Mouse (Mus musculus): ENCODE measurements around the gene Glb1l. TPM values are rescaled to one million over a fixed set of nuclear protein-coding genes. Genes with fewer than 3 reads are reported as not detected.

The Glb1l gene
- 6.6 and 10.7 TPM in 2 replicates for polyA plus RNA-seq (2015; fragmentation: Nextera tagmentation; extraction: Ambion mirVana)

GRCm38 (mm10) chr1:75210136-75211087, at the start of gene Glb1l, which contains the start of gene Stk16:
Gene Glb1l (minus strand): TSS chr1:75210813.
Gene Stk16 (plus strand): TSS chr1:75210838.

GRCm38 (mm10) chr1:75236117-75237050, 25.8 kb upstream of the Glb1l start, which contains the start of gene Dnajb2:
Gene Dnajb2 (plus strand): TSS chr1:75236406.

GRCm38 (mm10) chr1:75231664-75232152, 21.1 kb upstream of the Glb1l start, which contains the start of gene A630095N17Rik:
Gene A630095N17Rik (minus strand): TSS chr1:75232102.

GRCm38 (mm10) chr1:75219531-75219930, 8.9 kb upstream of the Glb1l start, which contains the start of gene Tuba4a:
Gene Tuba4a (minus strand): TSS chr1:75219865.

GRCm38 (mm10) chr1:75191622-75192402, 18.8 kb downstream of the Glb1l start, which contains the start of the genes Ankzf1 and Atg9a:
Gene Ankzf1 (plus strand): TSS chr1:75192151.
Gene Atg9a (minus strand): TSS chr1:75192196.

GRCm38 (mm10) chr1:75180105-75180590, 30.5 kb downstream of the Glb1l start, which contains the start of gene Abcb6:
Gene Abcb6 (minus strand): TSS chr1:75180392.

GRCm38 (mm10) chr1:75168472-75169464, 41.8 kb downstream of the Glb1l start, which contains the start of gene Zfand2b:
Gene Zfand2b (plus strand): TSS chr1:75168646.

Other genes with a start within 250 kb of the Glb1l start
- 7.1 and 7.9 TPM in 2 replicates for gene Nhej1, start 85.6 kb downstream of the Glb1l start, polyA plus RNA-seq (2015; fragmentation: Nextera tagmentation; extraction: Ambion mirVana)
- gene Slc23a3, start 76.9 kb downstream of the Glb1l start, polyA plus RNA-seq (2015; fragmentation: Nextera tagmentation; extraction: Ambion mirVana), result 0.94 and 1.3 TPM in 2 replicates
- gene Cnppd1, start 68.1 kb downstream of the Glb1l start, polyA plus RNA-seq (2015; fragmentation: Nextera tagmentation; extraction: Ambion mirVana), result 67.5 and 72.4 TPM in 2 replicates
- gene Retreg2, start 68.0 kb downstream of the Glb1l start, polyA plus RNA-seq (2015; fragmentation: Nextera tagmentation; extraction: Ambion mirVana), result 59.5 and 62.7 TPM in 2 replicates
- 44.8 and 52.0 TPM in 2 replicates for gene Zfand2b, start 42.2 kb downstream of the Glb1l start, polyA plus RNA-seq (2015; fragmentation: Nextera tagmentation; extraction: Ambion mirVana)
- gene Abcb6, start 30.4 kb downstream of the Glb1l start, polyA plus RNA-seq (2015; fragmentation: Nextera tagmentation; extraction: Ambion mirVana), result 48.6 and 54.9 TPM in 2 replicates
- gene Ankzf1, start 18.7 kb downstream of the Glb1l start, polyA plus RNA-seq (2015; fragmentation: Nextera tagmentation; extraction: Ambion mirVana), result 13.2 and 13.3 TPM in 2 replicates
- 25.2 and 26.9 TPM in 2 replicates for gene Atg9a, start 18.6 kb downstream of the Glb1l start, polyA plus RNA-seq (2015; fragmentation: Nextera tagmentation; extraction: Ambion mirVana)
- gene Stk16, start within 50 bp of the Glb1l start, polyA plus RNA-seq (2015; fragmentation: Nextera tagmentation; extraction: Ambion mirVana), result 72.1 and 75.1 TPM in 2 replicates
- gene Tuba4a, start 9.1 kb upstream of the Glb1l start, polyA plus RNA-seq (2015; fragmentation: Nextera tagmentation; extraction: Ambion mirVana), result 363 and 392 TPM in 2 replicates
- gene A630095N17Rik, start 21.3 kb upstream of the Glb1l start, polyA plus RNA-seq (2015; fragmentation: Nextera tagmentation; extraction: Ambion mirVana), result not detected in 2 replicates
- 37.0 and 38.2 TPM in 2 replicates for gene Dnajb2, start 25.6 kb upstream of the Glb1l start, polyA plus RNA-seq (2015; fragmentation: Nextera tagmentation; extraction: Ambion mirVana)
- gene Ptprn, start 53.7 kb upstream of the Glb1l start, polyA plus RNA-seq (2015; fragmentation: Nextera tagmentation; extraction: Ambion mirVana), result 0.05 and 0.12 TPM in 2 replicates
- not detected in 2 replicates for gene Resp18, start 67.6 kb upstream of the Glb1l start, polyA plus RNA-seq (2015; fragmentation: Nextera tagmentation; extraction: Ambion mirVana)
- 46.6 and 54.4 TPM in 2 replicates for gene Dnpep, start 107.2 kb upstream of the Glb1l start, polyA plus RNA-seq (2015; fragmentation: Nextera tagmentation; extraction: Ambion mirVana)
- gene Des, start 149.5 kb upstream of the Glb1l start, polyA plus RNA-seq (2015; fragmentation: Nextera tagmentation; extraction: Ambion mirVana), result 18.8 and 21.8 TPM in 2 replicates
- gene Speg, start 164.5 kb upstream of the Glb1l start, polyA plus RNA-seq (2015; fragmentation: Nextera tagmentation; extraction: Ambion mirVana), result 6.9 and 7.2 TPM in 2 replicates
- gene Gmppa, start 225.1 kb upstream of the Glb1l start, polyA plus RNA-seq (2015; fragmentation: Nextera tagmentation; extraction: Ambion mirVana), result 31.2 and 35.9 TPM in 2 replicates
- not detected in 2 replicates for gene Asic4, start 239.6 kb upstream of the Glb1l start, polyA plus RNA-seq (2015; fragmentation: Nextera tagmentation; extraction: Ambion mirVana)